Mouse (Mus musculus): ENCODE data around the gene Zfp618.

GRCm38 (mm10) chr4:62999321-62999720 is 33.9 kb downstream of the Zfp618 start:
- TF ChIP-seq USF2 (IDR thresholded peaks at IDR 0.05; ENCODE audit: borderline replicate concordance in 1 of 2, insufficient read depth in 1 of 2, low read depth in 1 of 2, low read length in 2 of 2), result no peak
- TF ChIP-seq ZNF384 (IDR thresholded peaks at IDR 0.05; ENCODE audit: low read depth, low read length), result no peak
- TF ChIP-seq GATA1 (IDR thresholded peaks at IDR 0.05; ENCODE audit: low read depth, low read length), result no peak
- no peak for TF ChIP-seq MEF2A (IDR thresholded peaks at IDR 0.05; ENCODE audit: extremely low read depth, insufficient replicate concordance, low read depth, low read length, poor library complexity, severe bottlenecking)
- no peak for TF ChIP-seq CTCF (IDR thresholded peaks at IDR 0.05 in 2 of 3, conservative IDR thresholded peaks at IDR 0.05 in 1 of 3; ENCODE audit: control insufficient read depth in 1 of 3, insufficient read depth in 1 of 3, low read depth in 2 of 3, low read length in 3 of 3, poor library complexity in 1 of 3, severe bottlenecking in 1 of 3)
- no peak for TF ChIP-seq EP300 (IDR thresholded peaks at IDR 0.05; ENCODE audit: low read depth in 1 of 2, low read length in 2 of 2)
- TF ChIP-seq RAD21 (IDR thresholded peaks at IDR 0.05; ENCODE audit: low read depth, low read length), result no peak
- TF ChIP-seq ZKSCAN1 (IDR thresholded peaks at IDR 0.05; ENCODE audit: low read depth, low read length), result no peak
- TF ChIP-seq KAT2A (conservative IDR thresholded peaks at IDR 0.05; ENCODE audit: low read depth, low read length), result no peak
- no peak for TF ChIP-seq ETS1 (IDR thresholded peaks at IDR 0.05; ENCODE audit: low read depth, low read length)
- no peak for TF ChIP-seq POLR2A (IDR thresholded peaks at IDR 0.05; ENCODE audit: control insufficient read depth in 1 of 2, insufficient read depth in 1 of 2, low read depth in 1 of 2, low read length in 2 of 2, poor library complexity in 1 of 2)

Measured in MEL (cell line).